9 mouse cellular contexts compared by ENCODE assay signal in genomic region chr12:28055518-28056280, GRCm38 (mm10).
A peak's percentile ranks its signal among the peaks of the same experiment; 100 is the strongest.
DNase-seq lines count a peak whose midpoint lies in the region; ATAC-seq lines count a peak whose summit lies in the region.
"Had no signal": no experiment of that assay in that cellular context is flagged by ENCODE, and none has a peak within 500 bp of the region (broad histone marks: within the 10 kb centered on the region; RNA-seq: fewer than 3 reads in every experiment).

No protein-coding gene starts in this region.

- DNase-seq in cerebellum, adult 9-10 months, result peak; percentile 14
- DNase-seq in cerebellum, adult 18-20 months, result no peak
- DNase-seq in MN1 (ENCODE audit: low spot score) (peak; percentile 34), liver (no peak)
- DNase-seq in left cerebral cortex, adult 9 months (ENCODE audit: low spot score in 2 of 2), result peak; percentile 4 to 40
- DNase-seq in right cerebral cortex, postnatal 36 days (ENCODE audit: low spot score in 2 of 2), result peak; percentile 1 to 5
- DNase-seq in gastrocnemius, adult 8-10 months (ENCODE audit: low spot score in 2 of 2), result no peak

- H3K4me2 ChIP-seq in forebrain, embryonic 16.5 days (ENCODE audit: low read length), result no peak overlapping the region
- H3K4me2 ChIP-seq: stomach, embryonic 15.5 days had no signal

- no peak overlapping the region for H3K4me3 ChIP-seq in forebrain, embryonic 16.5 days (replicated peaks; ENCODE audit: low read length)
- H3K4me3 ChIP-seq: stomach, embryonic 15.5 days had no signal

- WGBS in forebrain, embryonic 16.5 days, result 20% methylated on average over 4 of the region's 4 CpGs

- no peaks in the 10 kb centered on the region for H3K36me3 ChIP-seq in forebrain, embryonic 16.5 days (ENCODE audit: control insufficient read depth, insufficient read depth)
- H3K36me3 ChIP-seq: stomach, embryonic 15.5 days had no signal

- peak; percentile 98 for ATAC-seq in forebrain, embryonic 16.5 days

- H3K9ac ChIP-seq in forebrain, embryonic 16.5 days (replicated peaks; ENCODE audit: low read depth, low read length), result no peak overlapping the region
- H3K9ac ChIP-seq: stomach, embryonic 15.5 days had no signal

- H3K4me1 ChIP-seq in forebrain, embryonic 16.5 days (replicated peaks; ENCODE audit: control insufficient read depth, insufficient read depth, low read length), result peaks cover 10% of the 10 kb centered on the region
- H3K4me1 ChIP-seq: stomach, embryonic 15.5 days had no signal

- peak overlapping the region; percentile 68 for H3K27ac ChIP-seq in forebrain, embryonic 16.5 days (ENCODE audit: low read length)
- H3K27ac ChIP-seq: stomach, embryonic 15.5 days had no signal

- H3K9me3 ChIP-seq in forebrain, embryonic 16.5 days (ENCODE audit: control insufficient read depth, low read length), result no peaks in the 10 kb centered on the region
- H3K9me3 ChIP-seq: stomach, embryonic 15.5 days had no signal

- H3K27me3 ChIP-seq in forebrain, embryonic 16.5 days (replicated peaks; ENCODE audit: control insufficient read depth, insufficient read depth, low read length), result no peaks in the 10 kb centered on the region
- H3K27me3 ChIP-seq: stomach, embryonic 15.5 days had no signal

Comparison
In these comparisons a context has a peak if more than half of its experiments do, and no peak if none do; other contexts are left out.
1. DNase-seq: peak in cerebellum, adult 9-10 months (single experiment), MN1 (single experiment), left cerebral cortex, adult 9 months (2 of 2) and right cerebral cortex, postnatal 36 days (2 of 2); none in cerebellum, adult 18-20 months (0 of 2), gastrocnemius, adult 8-10 months (0 of 2) and liver (single experiment).